Mouse (Mus musculus) liver, postnatal 0 days (tissue): Measurements from ENCODE around the gene Sorl1. TPM values are rescaled to one million over a fixed set of nuclear protein-coding genes. Genes with fewer than 3 reads are reported as not detected.

Source experiments
- ATAC-seq: fragments of 200-750 bp; cut with Nextera tagmentation; 2 replicates; pipeline ENCODE4 v1.8.0; 2017; ENCODE audit warnings: mild to moderate bottlenecking, moderate library complexity
- DNase-seq: peaks from one replicate; pipeline ENCODE4 v3.0.0-alpha.2; 2016
- H3K27ac ChIP-seq: fragments of 300-500 bp; sonication (generic); 2 replicates; pipeline ENCODE4 v1.5.1; 2014; ENCODE audit warnings: antibody characterized with exemption, moderate library complexity, mild to moderate bottlenecking, low read depth
- H3K27me3 ChIP-seq: fragments of 300-500 bp; sonication (generic); 2 replicates; pipeline ENCODE4 v1.6.1; 2014; ENCODE audit warnings: low read length, control low read depth, mixed read lengths; ENCODE audit not compliant: insufficient read depth
- H3K36me3 ChIP-seq: fragments of 300-500 bp; sonication (generic); replicated peaks from 2 replicates; pipeline ENCODE4 v1.6.1; 2014; ENCODE audit warnings: mild to moderate bottlenecking, control low read depth, low read length, moderate library complexity, mixed read lengths; ENCODE audit not compliant: insufficient read depth
- H3K4me1 ChIP-seq: fragments of 300-500 bp; sonication (generic); 2 replicates; pipeline ENCODE4 v1.6.1; 2014; ENCODE audit warnings: antibody characterized with exemption, mild to moderate bottlenecking, control low read depth; ENCODE audit not compliant: insufficient read depth
- H3K4me2 ChIP-seq: fragments of 300-500 bp; sonication (generic); 2 replicates; pipeline ENCODE4 v1.6.1; 2014; ENCODE audit warnings: low read depth, mild to moderate bottlenecking, low read length, moderate library complexity, mixed read lengths
- H3K4me3 ChIP-seq: fragments of 300-500 bp; sonication (generic); 2 replicates; pipeline ENCODE4 v1.5.1; 2014; ENCODE audit warnings: low read depth, low read length
- H3K9ac ChIP-seq: fragments of 300-500 bp; sonication (generic); replicated peaks from 2 replicates; pipeline ENCODE4 v1.6.1; 2014; ENCODE audit warnings: mild to moderate bottlenecking, moderate library complexity
- H3K9me3 ChIP-seq: fragments of 300-500 bp; sonication (generic); 2 replicates; pipeline ENCODE4 v1.6.1; 2016; ENCODE audit warnings: mild to moderate bottlenecking, control low read depth, low read length, mixed read lengths
- CTCF ChIP-seq: sonication (generic); IDR thresholded peaks from 2 replicates; pipeline ENCODE4 v1.5.1; 2016; ENCODE audit warnings: antibody characterized with exemption, low read depth
- EP300 ChIP-seq: IDR thresholded peaks from 2 replicates; pipeline ENCODE4 v1.6.1; 2016; ENCODE audit warnings: antibody characterized with exemption, low read depth, mild to moderate bottlenecking
- WGBS: fragments of 180-500 bp; shearing (Covaris S2); extraction: QIAGEN DNeasy Blood & Tissue Kit; methylation state at CpG from one replicate; pipeline ENCODE4 v1.1.7; 2014; ENCODE audit not compliant: insufficient replicate concordance; 5-methylcytosine and 5-hydroxymethylcytosine counted together
- polyA plus RNA-seq: library from polyadenylated mRNA; unstranded; fragments of >200 nt; fragmentation: Nextera tagmentation; extraction: Ambion mirVana; gene quantifications from 2 replicates; pipeline ENCODE4 v1.2.1, GENCODE M21; 2015

Sorl1 gene
- polyA plus RNA-seq, 1 experiment from 2014 or later: 3.0 TPM

GRCm38 (mm10) chr9:42108369-42108951 lies 15.6 kb downstream of the Sorl1 start:
- Histone ChIP-seq H3K9me3 (no peaks in the 10 kb centered on the region), H3K4me2 (no peak overlapping the region), H3K36me3 (0 out of 2 replicates have a peak, but pooled peaks cover 2% of the 10 kb centered on the region), H3K27ac (no peak overlapping the region), H3K4me3 (no peak overlapping the region), H3K9ac (no peak overlapping the region), H3K27me3 (no peaks in the 10 kb centered on the region), H3K4me1 (no peaks in the 10 kb centered on the region)
- ATAC-seq (no peak), DNase-seq (no peak)
- TF ChIP-seq CTCF: no peak
- no peak for TF ChIP-seq EP300
- WGBS: 42% methylated on average over 6 of the region's 6 CpGs

GRCm38 (mm10) chr9:42107062-42107461 lies 17.0 kb downstream of the Sorl1 start:
- no peak overlapping the region for H3K27ac ChIP-seq
- no peak overlapping the region for H3K4me3 ChIP-seq

GRCm38 (mm10) chr9:42106305-42106704 lies 17.8 kb downstream of the Sorl1 start:
- DNase-seq: no peak
- Histone ChIP-seq H3K9ac (no peak overlapping the region), H3K27me3 (no peaks in the 10 kb centered on the region), H3K4me2 (no peak overlapping the region), H3K9me3 (no peaks in the 10 kb centered on the region), H3K27ac (no peak overlapping the region), H3K4me1 (0 out of 2 replicates have a peak, but pooled peaks cover 5% of the 10 kb centered on the region), H3K4me3 (no peak overlapping the region), H3K36me3 (0 out of 2 replicates have a peak, but pooled peaks cover 2% of the 10 kb centered on the region)
- 79% methylated on average over 7 of the region's 7 CpGs for WGBS
- TF ChIP-seq CTCF (no peak), EP300 (no peak)
- no peak for ATAC-seq

More at GRCm38 (mm10) chr9:42107062-42107461, 17.0 kb downstream of the Sorl1 start:
- no peaks in the 10 kb centered on the region for H3K9me3 ChIP-seq
- DNase-seq: no peak
- TF ChIP-seq CTCF (no peak), EP300 (no peak)
- H3K27me3 ChIP-seq: no peaks in the 10 kb centered on the region
- H3K4me2 ChIP-seq: no peak overlapping the region
- H3K36me3 ChIP-seq: 0 out of 2 replicates have a peak, but pooled peaks cover 2% of the 10 kb centered on the region
- no peak overlapping the region for H3K9ac ChIP-seq
- 88% methylated on average over 10 of the region's 10 CpGs for WGBS
- no peak for ATAC-seq
- H3K4me1 ChIP-seq: no peaks in the 10 kb centered on the region

GRCm38 (mm10) chr9:42103546-42103945 lies 20.6 kb downstream of the Sorl1 start:
- WGBS: 81% methylated on average over 7 of the region's 7 CpGs
- H3K4me2 ChIP-seq: no peak overlapping the region
- no peaks in the 10 kb centered on the region for H3K9me3 ChIP-seq
- 0 out of 2 replicates have a peak, but pooled peaks cover 2% of the 10 kb centered on the region for H3K36me3 ChIP-seq
- no peak overlapping the region for H3K4me3 ChIP-seq
- no peak overlapping the region for H3K9ac ChIP-seq
- H3K27me3 ChIP-seq: no peaks in the 10 kb centered on the region
- no peak for DNase-seq
- no peak for ATAC-seq
- TF ChIP-seq EP300 (no peak), CTCF (no peak)
- 0 out of 2 replicates have a peak, but pooled peaks cover 5% of the 10 kb centered on the region for H3K4me1 ChIP-seq
- H3K27ac ChIP-seq: no peak overlapping the region

- DNase-seq: no peak
- H3K27ac ChIP-seq: no peak overlapping the region
These were observed 22.1 kb downstream of the Sorl1 start for GRCm38 (mm10) chr9:42102013-42102412.

GRCm38 (mm10) chr9:42101266-42101665 lies 22.8 kb downstream of the Sorl1 start:
- no peak for DNase-seq
- TF ChIP-seq CTCF: no peak
- TF ChIP-seq EP300: no peak
- H3K9ac ChIP-seq: no peak overlapping the region
- H3K4me1 ChIP-seq: peaks cover 9% of the 10 kb centered on the region; the same call in 1 of the 2 replicates
- no peak overlapping the region for H3K27ac ChIP-seq
- 0 out of 2 replicates have a peak, but pooled peaks cover 2% of the 10 kb centered on the region for H3K36me3 ChIP-seq
- no peak overlapping the region for H3K4me3 ChIP-seq
- peak; percentile 62 for ATAC-seq
- no peaks in the 10 kb centered on the region for H3K27me3 ChIP-seq
- no peaks in the 10 kb centered on the region for H3K9me3 ChIP-seq
- H3K4me2 ChIP-seq: no peak overlapping the region
- 61% methylated on average over 7 of the region's 7 CpGs for WGBS

More at GRCm38 (mm10) chr9:42102013-42102412, 22.1 kb downstream of the Sorl1 start:
- peaks cover 9% of the 10 kb centered on the region; the same call in 1 of the 2 replicates for H3K4me1 ChIP-seq
- H3K9me3 ChIP-seq: no peaks in the 10 kb centered on the region
- WGBS: 82% methylated on average over 6 of the region's 6 CpGs
- TF ChIP-seq CTCF: no peak
- no peak for TF ChIP-seq EP300
- H3K4me3 ChIP-seq: no peak overlapping the region
- H3K9ac ChIP-seq: no peak overlapping the region
- ATAC-seq: no peak
- H3K27me3 ChIP-seq: no peaks in the 10 kb centered on the region
- H3K4me2 ChIP-seq: no peak overlapping the region
- 0 out of 2 replicates have a peak, but pooled peaks cover 2% of the 10 kb centered on the region for H3K36me3 ChIP-seq
